Mouse (Mus musculus): Measurements from ENCODE around the gene Lgals2. TPM values are rescaled to one million over a fixed set of nuclear protein-coding genes. Genes with fewer than 3 reads are reported as not detected.

The Lgals2 gene
- polyA plus RNA-seq (2015; fragmentation: Nextera tagmentation; extraction: Ambion mirVana): not detected in 2 replicates

DNA sequence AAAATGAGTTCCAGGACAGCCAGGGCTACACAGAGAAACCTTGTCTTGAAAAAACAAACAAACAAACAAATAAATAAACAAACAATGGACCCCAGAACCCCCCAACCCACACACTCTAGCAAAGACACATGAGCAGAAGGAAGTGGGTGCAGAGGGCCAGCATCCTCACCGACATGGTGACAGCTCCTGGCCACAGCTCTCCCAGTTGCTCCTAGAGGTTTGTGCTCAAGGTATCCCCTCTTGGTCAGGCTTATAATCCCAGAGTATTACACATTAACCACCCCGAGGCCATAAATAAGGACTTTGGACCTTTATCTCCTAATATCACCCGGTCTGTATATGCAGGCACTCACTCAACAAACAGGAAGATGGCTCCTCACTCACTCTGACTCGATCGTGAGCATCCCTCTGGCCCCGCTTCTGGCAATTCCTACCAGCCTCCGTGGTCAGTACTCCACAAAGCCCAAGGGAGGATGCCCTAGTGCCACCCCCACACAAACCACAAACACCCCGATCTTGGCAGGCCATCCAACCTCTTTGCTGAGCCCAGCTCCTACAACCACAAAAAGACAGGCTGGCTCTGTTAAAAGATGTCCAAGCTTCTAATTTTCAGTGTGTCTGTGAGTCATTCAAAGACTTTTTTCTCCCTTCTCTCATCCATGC lies at the start of gene Lgals2:
Gene Lgals2 (minus strand): TSS at position 227 of the 663 bp plus-strand sequence.
- no peak within 1 kb of the TSS for H3K9ac ChIP-seq
- H3K27me3 ChIP-seq: 0 out of 2 replicates have a peak, but pooled peaks cover 8% of the 10 kb centered on the region
- WGBS: 83% methylated on average over 8 of the region's 8 CpGs
- H3K27ac ChIP-seq: no peak within 1 kb of the TSS
- peaks cover 10% of the 10 kb centered on the region for H3K4me1 ChIP-seq (replicated peaks)
- no peak for ATAC-seq (ENCODE audit: low FRiP score)
- H3K4me2 ChIP-seq: no peak within 1 kb of the TSS
- no peaks in the 10 kb centered on the region for H3K36me3 ChIP-seq
- H3K9me3 ChIP-seq: no peaks in the 10 kb centered on the region
- no peak within 1 kb of the TSS for H3K4me3 ChIP-seq

DNA sequence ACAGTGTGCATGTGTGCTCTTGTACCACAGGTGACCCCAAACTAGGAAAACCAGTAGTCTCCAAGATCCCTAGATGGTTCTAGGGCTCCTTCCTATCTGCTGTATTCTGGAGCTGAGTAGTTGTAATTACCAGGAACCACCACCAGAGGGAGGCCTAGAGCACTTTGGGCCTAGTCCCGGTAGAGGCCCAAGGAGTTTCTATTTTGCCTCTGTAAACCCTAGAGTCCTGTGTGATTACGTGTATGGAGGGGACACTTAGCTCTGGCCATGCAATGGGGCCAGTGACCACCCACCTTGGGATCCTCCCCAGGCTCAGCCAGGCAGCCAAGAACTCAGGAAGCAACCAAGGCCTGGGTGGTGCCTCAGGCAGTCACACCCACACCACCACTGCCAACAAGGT lies 47.9 kb upstream of the Lgals2 start:
- no peak overlapping the region for H3K9ac ChIP-seq
- H3K4me3 ChIP-seq: no peak overlapping the region
- H3K27ac ChIP-seq: no peak overlapping the region
- H3K4me2 ChIP-seq: no peak overlapping the region
- WGBS: 5% methylated on average over 2 of the region's 2 CpGs
- H3K4me1 ChIP-seq (replicated peaks): peaks cover 14% of the 10 kb centered on the region
- H3K36me3 ChIP-seq: no peaks in the 10 kb centered on the region
- H3K9me3 ChIP-seq: no peaks in the 10 kb centered on the region
- H3K27me3 ChIP-seq: peaks cover 35% of the 10 kb centered on the region
- peak; percentile 37; the same call in 1 of the 2 replicates for ATAC-seq (ENCODE audit: low FRiP score)

DNA sequence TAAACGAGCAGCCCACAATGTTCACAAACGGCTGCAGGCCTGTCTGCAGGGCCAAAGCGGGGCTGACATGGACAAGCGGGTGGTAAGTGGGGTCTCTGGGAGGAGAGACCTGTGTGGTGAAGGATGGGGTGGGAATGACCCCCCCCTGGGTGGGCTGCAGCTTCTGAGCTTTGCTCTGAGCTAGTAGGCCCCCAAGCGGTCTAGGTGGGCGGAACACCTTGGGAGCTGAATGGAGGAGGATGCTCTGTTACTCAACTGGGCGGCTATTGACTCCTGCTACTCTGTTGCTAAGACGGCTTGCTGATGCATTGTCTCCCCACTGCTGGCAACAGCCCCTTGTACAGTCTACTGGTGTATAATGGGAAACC lies 46.1 kb upstream of the Lgals2 start:
- Histone ChIP-seq H3K4me1 (replicated peaks) (peaks cover 15% of the 10 kb centered on the region), H3K9ac (peak overlapping the region; percentile 24; the same call in 1 of the 2 replicates), H3K4me3 (no peak overlapping the region), H3K27ac (no peak overlapping the region), H3K4me2 (0 out of 2 replicates have a peak overlapping the region, but pooled peaks have one; percentile 90), H3K9me3 (no peaks in the 10 kb centered on the region), H3K36me3 (no peaks in the 10 kb centered on the region), H3K27me3 (peaks cover 37% of the 10 kb centered on the region)
- ATAC-seq (ENCODE audit: low FRiP score): no peak
- 39% methylated on average over 8 of the region's 8 CpGs for WGBS

DNA sequence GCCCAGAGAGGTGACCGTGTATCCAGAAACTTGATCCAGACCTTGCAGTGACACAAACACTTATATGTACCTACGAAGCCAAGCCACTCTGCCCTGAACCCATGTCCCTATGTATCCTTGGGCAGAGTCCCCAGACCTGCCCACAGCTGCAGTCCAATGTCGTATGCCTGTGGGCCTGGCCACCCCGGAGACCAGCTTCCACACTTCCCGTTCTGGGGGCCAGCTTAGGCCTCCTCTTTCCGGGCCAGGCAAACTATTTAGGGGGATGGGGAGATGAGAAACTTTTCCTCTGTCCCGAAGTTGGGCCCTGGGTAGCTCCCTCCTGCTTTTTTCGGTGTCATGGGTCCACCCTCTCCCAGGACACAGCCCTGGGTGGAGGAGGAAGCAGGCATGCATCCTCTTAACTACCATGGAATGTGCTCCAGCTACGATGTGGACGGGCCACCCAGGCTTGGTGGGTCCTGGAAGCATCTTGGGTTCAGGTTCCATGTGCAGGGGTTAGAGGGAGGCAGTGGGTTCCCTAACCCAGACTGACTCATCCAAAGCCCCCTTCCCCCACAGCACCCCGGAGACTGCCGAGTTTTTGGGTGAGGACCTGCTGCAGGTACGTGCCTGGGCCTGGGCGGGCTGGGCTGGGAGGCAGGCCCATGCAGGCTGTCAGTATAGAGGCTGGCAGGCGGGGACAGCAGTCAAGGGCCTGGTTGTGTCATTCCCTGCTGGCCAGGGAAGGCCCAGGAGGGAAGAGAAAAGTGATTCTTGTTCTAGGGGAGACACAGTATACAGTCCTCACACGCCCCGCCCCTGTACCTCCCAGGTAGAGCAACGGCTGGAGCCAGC lies 45.5 kb upstream of the Lgals2 start:
- Histone ChIP-seq H3K36me3 (peaks cover 2% of the 10 kb centered on the region; the same call in 1 of the 2 replicates), H3K9me3 (no peaks in the 10 kb centered on the region), H3K4me3 (peak overlapping the region; percentile 53), H3K27ac (no peak overlapping the region), H3K27me3 (peaks cover 37% of the 10 kb centered on the region), H3K9ac (peak overlapping the region; percentile 79), H3K4me2 (peak overlapping the region; percentile 90), H3K4me1 (replicated peaks) (peaks cover 17% of the 10 kb centered on the region)
- no peak for ATAC-seq (ENCODE audit: low FRiP score)
- WGBS: 18% methylated on average over 18 of the region's 18 CpGs

DNA sequence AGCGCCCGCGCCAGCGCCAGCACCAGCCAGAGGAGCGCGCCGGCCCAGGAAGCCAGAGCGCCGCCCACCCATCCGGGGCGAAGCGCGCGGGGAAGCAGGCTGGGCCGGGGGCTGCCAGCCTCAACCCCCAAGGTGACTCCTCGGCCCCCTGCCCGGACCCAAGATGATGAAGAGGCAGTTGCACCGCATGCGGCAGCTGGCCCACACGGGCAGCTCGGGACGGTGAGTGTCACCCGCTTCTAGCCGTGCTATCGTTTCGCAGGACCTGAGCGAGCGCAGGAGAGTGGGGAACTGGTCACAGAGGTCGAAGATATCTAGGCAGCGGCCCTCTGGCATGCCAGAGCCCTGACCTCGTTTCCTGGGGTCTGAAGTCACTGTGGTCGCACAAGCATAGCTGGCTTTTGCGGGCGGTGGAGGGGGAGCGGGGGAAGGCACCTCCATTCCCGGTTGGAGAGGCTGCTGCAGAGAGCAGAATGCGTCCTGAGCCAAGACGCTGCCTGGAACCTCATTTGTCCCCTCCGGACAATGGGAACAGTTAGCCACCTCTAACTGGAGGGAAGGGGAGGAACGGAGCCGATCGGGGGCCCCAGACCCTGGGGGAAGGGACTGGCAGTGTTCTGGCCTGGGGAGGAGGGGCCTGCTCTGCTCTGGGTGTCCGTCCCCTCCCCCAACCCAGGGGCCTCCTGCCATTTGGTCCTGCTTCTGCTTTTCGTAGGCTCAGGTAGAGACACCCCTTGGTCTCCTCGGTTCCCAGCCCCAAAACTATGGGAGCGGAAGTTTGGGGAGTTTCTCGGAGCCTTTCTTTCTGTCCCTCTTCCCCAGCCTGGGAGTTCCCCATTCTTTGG lies 44.6 kb upstream of the Lgals2 start, which contains the start of gene Sh3bp1:
Gene Sh3bp1 (plus strand): TSS at position 29 of the 845 bp plus-strand sequence.
- H3K4me1 ChIP-seq (replicated peaks): peaks cover 17% of the 10 kb centered on the region
- peak within 1 kb of the TSS; percentile 90 for H3K4me2 ChIP-seq
- peaks cover 37% of the 10 kb centered on the region for H3K27me3 ChIP-seq
- H3K36me3 ChIP-seq: peaks cover 9% of the 10 kb centered on the region
- no peak for ATAC-seq (ENCODE audit: low FRiP score)
- WGBS: under 1% methylated on average over 47 of the region's 47 CpGs
- H3K9me3 ChIP-seq: no peaks in the 10 kb centered on the region
- peak within 1 kb of the TSS; percentile 53 for H3K4me3 ChIP-seq
- peak within 1 kb of the TSS; percentile 79 for H3K9ac ChIP-seq
- no peak within 1 kb of the TSS; the same call in 1 of the 2 replicates for H3K27ac ChIP-seq

DNA sequence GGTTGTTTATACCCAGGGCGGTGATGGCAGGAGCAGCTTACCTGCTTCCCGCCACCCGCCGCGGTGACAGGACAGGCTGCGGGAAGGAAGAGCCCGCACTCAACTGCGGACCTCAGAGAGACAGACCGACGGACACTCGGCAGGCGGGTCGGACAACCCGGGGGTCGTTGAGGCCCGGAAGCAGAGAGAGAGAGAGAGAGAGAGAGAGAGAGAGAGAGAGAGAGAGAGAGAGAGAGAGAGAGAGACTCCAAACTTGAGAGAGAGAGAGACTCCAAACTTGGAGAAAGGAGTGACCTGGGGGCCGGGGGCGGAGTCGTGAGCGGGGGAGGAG lies 44.0 kb upstream of the Lgals2 start, which contains the start of gene Gm49510:
Gene Gm49510 (plus strand): TSS at position 259 of the 331 bp plus-strand sequence.
- no peaks in the 10 kb centered on the region for H3K9me3 ChIP-seq
- peaks cover 37% of the 10 kb centered on the region for H3K27me3 ChIP-seq
- WGBS: 3% methylated on average over 20 of the region's 20 CpGs
- H3K4me1 ChIP-seq (replicated peaks): peaks cover 17% of the 10 kb centered on the region
- H3K4me3 ChIP-seq: peak within 1 kb of the TSS; percentile 53
- ATAC-seq (ENCODE audit: low FRiP score): no peak
- peak within 1 kb of the TSS; percentile 79 for H3K9ac ChIP-seq
- peak within 1 kb of the TSS; percentile 90 for H3K4me2 ChIP-seq
- H3K36me3 ChIP-seq: peaks cover 15% of the 10 kb centered on the region
- no peak within 1 kb of the TSS; the same call in 1 of the 2 replicates for H3K27ac ChIP-seq

DNA sequence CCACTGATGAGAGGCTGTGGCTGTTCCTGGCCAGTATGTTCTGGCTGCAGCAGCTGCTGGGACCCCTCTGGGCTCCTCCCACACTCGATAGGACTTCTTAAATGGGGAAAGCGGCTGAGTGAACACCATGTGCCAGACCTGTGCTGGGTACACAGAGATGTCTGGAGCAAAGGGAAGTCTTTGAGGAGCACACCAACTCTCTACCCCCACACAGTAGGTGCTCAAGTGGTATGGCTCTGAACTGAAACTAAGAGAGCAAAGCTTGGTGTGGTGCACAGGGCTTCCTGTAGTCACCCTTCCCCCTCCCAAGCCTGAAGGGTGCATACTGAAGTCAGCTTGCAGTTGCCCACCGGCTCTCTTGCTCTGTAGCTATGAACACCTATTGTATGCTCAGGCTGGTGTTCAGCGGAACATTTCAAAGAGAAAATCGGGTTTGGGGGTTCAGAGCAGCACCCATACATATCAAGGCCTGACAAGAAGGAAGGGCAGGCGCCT lies 43.2 kb upstream of the Lgals2 start:
- no peak overlapping the region for H3K4me2 ChIP-seq
- H3K27ac ChIP-seq: no peak overlapping the region
- H3K4me1 ChIP-seq (replicated peaks): peaks cover 23% of the 10 kb centered on the region
- no peak overlapping the region for H3K4me3 ChIP-seq
- no peak for ATAC-seq (ENCODE audit: low FRiP score)
- H3K36me3 ChIP-seq: peaks cover 23% of the 10 kb centered on the region
- no peaks in the 10 kb centered on the region for H3K9me3 ChIP-seq
- 53% methylated on average over 6 of the region's 6 CpGs for WGBS
- peaks cover 37% of the 10 kb centered on the region for H3K27me3 ChIP-seq
- H3K9ac ChIP-seq: no peak overlapping the region

DNA sequence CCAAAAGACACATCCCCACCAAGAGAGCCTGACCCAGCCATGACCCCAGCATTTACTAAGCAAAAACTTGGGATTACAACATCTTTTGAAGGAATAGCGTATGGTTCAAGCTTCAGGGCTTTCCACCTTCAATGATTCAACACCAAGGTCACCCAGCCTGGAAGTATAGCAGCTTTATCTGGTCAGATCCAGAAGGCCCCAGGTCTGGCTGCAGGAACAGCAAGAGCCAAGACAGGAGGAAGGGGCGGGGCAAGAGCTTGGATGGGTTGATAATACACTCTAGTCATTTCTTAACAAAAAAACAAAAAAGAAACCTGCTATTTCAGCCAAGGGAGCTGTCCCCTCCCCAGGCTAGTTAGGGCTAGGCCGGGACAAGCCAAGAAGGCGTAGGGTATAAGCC lies 42.2 kb upstream of the Lgals2 start:
- WGBS: 95% methylated on average over 4 of the region's 4 CpGs
- no peak for ATAC-seq (ENCODE audit: low FRiP score)

DNA sequence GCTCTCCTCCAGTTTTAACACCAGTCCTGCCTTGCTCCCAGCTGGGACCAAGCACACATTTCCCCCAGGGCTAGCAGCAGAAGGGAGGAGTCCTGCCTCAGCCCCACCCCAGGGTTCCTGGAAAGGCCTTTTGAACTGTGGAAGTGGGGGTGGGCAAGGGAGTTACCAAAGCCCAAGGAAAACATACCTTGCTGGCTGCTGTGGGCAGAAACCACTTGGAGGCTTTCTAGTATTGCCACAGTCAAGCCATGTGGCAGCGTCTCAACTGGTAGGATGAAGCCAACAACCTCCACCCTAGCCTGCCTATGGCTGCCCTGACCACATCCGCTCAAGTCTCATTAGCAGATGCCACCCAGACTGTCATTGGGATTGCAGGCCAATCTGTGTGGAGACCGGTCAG lies 40.8 kb upstream of the Lgals2 start:
- Histone ChIP-seq H3K36me3 (peaks cover 47% of the 10 kb centered on the region), H3K27ac (no peak overlapping the region), H3K9me3 (no peaks in the 10 kb centered on the region), H3K4me2 (no peak overlapping the region), H3K27me3 (peaks cover 30% of the 10 kb centered on the region), H3K4me1 (replicated peaks) (peaks cover 27% of the 10 kb centered on the region), H3K4me3 (no peak overlapping the region), H3K9ac (0 out of 2 replicates have a peak overlapping the region, but pooled peaks have one; percentile 13)
- ATAC-seq (ENCODE audit: low FRiP score): no peak
- WGBS: 81% methylated on average over 3 of the region's 3 CpGs

More for the DNA sequence above, 42.2 kb upstream of the Lgals2 start:
- H3K27ac ChIP-seq: no peak overlapping the region
- H3K4me2 ChIP-seq: no peak overlapping the region
- no peak overlapping the region for H3K9ac ChIP-seq
- peaks cover 34% of the 10 kb centered on the region for H3K36me3 ChIP-seq
- H3K9me3 ChIP-seq: no peaks in the 10 kb centered on the region
- H3K27me3 ChIP-seq: peaks cover 37% of the 10 kb centered on the region
- peaks cover 27% of the 10 kb centered on the region for H3K4me1 ChIP-seq (replicated peaks)
- no peak overlapping the region for H3K4me3 ChIP-seq

DNA sequence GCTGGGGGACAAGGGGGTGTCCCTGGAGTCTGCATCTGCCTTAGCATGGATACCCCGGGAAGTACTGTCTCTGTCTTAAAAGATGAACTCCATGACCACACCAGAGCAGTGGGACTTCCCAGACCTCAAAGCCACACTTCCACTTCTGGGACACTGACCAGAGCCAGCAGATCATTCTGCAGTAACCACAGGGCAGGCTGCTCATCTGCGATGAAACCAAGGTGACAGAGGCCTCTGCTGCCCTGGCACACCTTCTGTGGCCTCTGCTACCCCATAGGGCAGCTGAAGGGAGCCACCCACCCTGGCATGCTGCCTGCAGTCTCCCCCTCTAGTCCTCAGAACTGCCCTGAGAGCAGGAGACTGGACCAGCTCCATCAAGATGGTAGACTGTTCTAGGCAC lies 40.4 kb upstream of the Lgals2 start:
- Histone ChIP-seq H3K9ac (0 out of 2 replicates have a peak overlapping the region, but pooled peaks have one; percentile 13), H3K27me3 (peaks cover 26% of the 10 kb centered on the region), H3K4me1 (replicated peaks) (peaks cover 27% of the 10 kb centered on the region), H3K4me3 (no peak overlapping the region), H3K36me3 (peaks cover 51% of the 10 kb centered on the region), H3K4me2 (no peak overlapping the region), H3K27ac (no peak overlapping the region), H3K9me3 (no peaks in the 10 kb centered on the region)
- WGBS: 89% methylated on average over 2 of the region's 2 CpGs
- ATAC-seq (ENCODE audit: low FRiP score): no peak

DNA sequence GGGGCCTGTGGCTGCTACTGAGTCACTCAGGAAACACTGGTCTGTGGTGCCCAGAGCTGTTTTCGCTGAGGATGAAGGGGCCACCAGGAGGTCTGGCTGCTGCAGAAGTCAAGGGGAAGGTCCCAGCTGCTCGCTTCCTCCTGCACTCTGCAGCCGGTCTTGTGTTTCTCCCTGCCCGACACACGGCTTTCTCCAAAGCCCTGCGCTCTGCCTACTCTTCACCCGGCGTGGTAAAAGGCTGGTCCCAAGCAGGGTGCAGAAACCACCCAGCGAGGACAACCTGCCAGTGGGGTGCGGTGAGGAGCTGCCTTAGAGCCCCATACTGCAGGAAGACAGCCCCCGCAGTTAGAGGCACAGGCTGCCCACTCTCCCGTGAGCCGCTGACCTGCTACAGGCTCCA lies 39.4 kb upstream of the Lgals2 start:
- ATAC-seq (ENCODE audit: low FRiP score): no peak
- Histone ChIP-seq H3K36me3 (peaks cover 60% of the 10 kb centered on the region), H3K9me3 (no peaks in the 10 kb centered on the region), H3K4me1 (replicated peaks) (peaks cover 19% of the 10 kb centered on the region), H3K4me2 (no peak overlapping the region), H3K4me3 (no peak overlapping the region), H3K9ac (0 out of 2 replicates have a peak overlapping the region, but pooled peaks have one; percentile 13), H3K27me3 (peaks cover 16% of the 10 kb centered on the region), H3K27ac (peak overlapping the region; percentile 44; the same call in 1 of the 2 replicates)
- WGBS: 79% methylated on average over 13 of the region's 13 CpGs
